Mouse (Mus musculus) adipocyte (in vitro differentiated cells): ENCODE data around the gene Tdgf1.
A peak's percentile ranks its signal among the peaks of the same experiment; 100 is the strongest.

Experiments
- DNase-seq: peaks from one replicate; pipeline ENCODE4 v3.0.0-alpha.2; 2016; ENCODE audit warnings: low spot score

Tdgf1 gene

DNA sequence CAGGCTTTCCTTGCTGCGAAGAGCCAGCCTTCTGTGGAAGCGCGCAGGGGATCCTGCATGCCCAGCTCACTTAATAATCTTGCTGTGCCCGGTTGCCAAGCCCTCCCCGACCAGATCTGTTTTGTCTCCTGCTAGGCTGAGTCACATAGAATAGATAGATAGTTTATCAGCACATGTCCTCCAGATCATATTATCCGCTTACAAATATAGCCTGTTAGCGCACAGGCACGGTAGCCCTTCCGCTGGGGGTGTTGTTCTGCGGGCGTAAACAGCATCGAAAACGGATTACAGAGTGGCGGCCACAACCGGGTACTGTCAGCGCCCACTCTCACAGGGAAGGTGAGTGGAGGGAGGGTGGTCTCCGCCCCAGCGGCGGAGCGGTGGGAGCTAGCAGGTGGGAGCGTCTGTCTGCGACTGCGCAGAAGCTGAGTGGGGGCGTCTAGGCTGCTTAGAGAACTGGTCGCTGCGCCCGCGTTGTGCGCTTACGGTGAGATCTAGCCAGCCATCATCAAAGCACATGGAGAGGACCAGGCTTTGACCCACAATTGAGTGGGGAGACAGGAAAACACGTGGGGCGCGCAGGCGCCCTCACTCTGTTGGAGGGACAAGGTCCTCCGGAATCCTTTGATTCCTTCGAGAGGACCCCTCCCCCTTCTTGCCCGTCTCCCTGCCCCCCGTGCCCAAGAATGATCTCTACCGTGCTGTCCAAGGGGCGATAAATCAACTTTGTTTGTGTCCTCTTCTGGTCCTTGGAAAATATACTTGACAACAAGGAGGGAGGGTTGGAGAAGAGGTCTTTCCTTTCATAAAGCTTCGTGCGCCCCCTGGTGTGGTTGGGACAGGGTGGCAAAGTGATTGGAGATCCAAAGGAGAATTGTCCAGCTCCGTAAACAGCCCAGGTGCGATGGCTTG is 7.8 kb upstream of the Tdgf1 start:
- peak; percentile 11 for DNase-seq

- DNase-seq: no peak
These were observed 7.1 kb upstream of the Tdgf1 start for GRCm38 (mm10) chr9:110952931-110953549.

DNA sequence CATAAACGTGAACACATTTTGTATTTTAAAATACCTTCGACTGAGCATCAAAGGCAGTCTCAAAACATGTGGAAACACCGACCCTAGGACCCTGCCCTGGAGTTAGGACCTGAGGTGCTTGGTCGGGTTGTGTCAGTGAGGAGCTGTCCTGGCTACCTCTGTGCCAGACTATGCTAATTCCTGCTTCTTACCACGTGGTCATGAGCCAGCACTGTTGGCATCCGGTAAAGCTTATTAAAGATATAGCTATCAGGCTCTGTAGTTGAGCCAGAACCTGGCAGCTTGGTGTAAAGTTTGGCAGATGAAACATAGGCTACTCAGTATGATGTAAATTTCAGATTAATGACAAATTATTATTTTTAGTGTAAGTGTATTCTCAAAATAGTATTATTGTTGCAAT is 6.4 kb upstream of the Tdgf1 start:
- no peak for DNase-seq

GRCm38 (mm10) chr9:110951866-110952265 is 5.9 kb upstream of the Tdgf1 start:
- no peak for DNase-seq

GRCm38 (mm10) chr9:110951397-110951796 is 5.4 kb upstream of the Tdgf1 start, which contains the start of gene Lrrc2:
TSS of gene Lrrc2 (plus strand) at chr9:110951545.
- no peak for DNase-seq

DNA sequence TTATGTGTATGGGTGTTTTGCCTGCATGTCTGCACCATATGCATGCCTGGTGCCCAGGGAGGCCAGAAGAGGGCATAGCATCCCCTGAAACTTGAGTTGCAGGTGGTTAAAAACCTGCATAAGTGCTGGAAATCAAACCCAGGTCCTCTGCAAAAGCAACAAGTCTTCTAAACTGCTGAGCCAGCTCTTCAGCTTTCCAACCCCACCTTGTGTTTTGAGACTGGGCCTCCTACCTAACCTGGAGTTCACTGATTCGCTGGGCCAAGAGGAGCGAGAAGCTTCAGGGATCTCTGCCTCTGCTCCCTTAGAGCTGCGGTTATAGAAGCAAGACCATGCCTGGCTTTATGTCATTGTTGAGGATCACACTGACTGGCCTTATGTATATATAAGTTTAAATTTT is 4.2 kb upstream of the Tdgf1 start:
- DNase-seq: no peak

DNA sequence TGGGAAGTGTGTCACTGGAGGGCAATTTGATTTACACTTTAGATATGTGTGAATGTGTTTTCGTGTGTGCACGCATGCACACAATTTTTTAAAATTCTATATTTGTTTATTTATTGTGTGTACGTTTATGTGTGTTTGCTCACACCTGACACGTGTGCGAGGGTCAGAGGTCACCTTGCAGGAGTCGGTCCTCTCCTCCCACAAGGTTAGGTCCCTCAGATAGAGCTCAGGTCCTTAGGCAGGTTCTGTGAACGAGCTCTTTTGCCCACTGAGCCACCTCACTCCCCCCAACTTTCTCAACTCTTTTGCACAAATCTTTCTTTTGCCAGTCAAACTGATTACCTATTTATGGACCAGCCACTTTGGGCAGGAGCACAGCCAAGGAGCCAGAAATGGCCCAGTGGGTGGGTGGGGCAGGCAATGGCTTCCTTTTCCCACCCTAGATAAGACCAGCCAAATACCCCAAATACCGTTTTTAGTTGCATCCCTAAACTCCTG is 2.9 kb upstream of the Tdgf1 start:
- no peak for DNase-seq

- DNase-seq: no peak
These were observed 1.9 kb upstream of the Tdgf1 start for GRCm38 (mm10) chr9:110947900-110948299.

DNA sequence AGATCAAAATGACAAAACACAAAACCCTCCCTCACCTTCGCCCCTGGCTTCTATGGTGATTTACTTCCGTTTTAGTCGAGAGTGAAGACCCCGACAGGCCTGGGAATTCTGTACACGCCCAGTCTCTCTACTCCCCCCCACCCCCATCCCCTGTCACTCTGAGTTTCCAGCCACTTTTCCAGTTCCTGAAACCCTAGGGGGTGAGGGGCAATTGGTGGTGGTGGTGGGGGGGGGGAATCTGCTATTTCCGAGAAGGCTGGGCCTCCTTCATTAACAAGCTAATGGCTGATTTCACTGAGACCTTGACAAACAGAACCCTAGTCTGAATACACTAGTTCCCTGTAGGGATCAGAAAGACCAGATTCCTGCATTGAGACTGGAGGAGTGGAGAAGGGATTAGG is 1.3 kb upstream of the Tdgf1 start:
- no peak for DNase-seq

DNA sequence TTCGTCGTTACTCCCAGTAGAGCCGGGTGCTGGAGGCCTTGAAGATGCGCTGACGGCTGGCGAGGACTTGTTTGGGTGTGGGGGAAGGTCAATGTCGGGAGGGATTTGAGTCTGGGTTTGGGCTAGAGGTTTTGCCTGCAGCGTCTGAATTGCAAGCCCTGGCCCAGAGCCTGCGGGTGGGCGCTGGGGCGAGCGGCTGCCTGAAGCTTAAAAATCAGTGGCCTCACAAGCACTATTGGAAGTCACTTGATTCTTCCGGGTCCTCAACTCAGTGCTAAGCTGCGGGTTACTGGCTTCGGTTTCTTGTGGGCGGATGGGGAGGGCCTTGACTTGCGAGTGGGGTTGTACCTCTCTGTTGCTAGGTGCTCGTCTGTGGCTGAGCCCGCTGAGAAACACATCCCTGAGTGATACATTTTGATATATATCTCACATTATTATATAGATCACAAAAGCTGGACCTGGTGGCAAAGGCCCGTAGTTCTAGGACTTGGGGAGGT is 638 bp upstream of the Tdgf1 start:
- no peak for DNase-seq

GRCm38 (mm10) chr9:110945343-110945742 is 615 bp downstream of the Tdgf1 start:
- no peak for DNase-seq

- peak; percentile 21 for DNase-seq
These were observed 1.7 kb downstream of the Tdgf1 start for GRCm38 (mm10) chr9:110944265-110944664.

DNA sequence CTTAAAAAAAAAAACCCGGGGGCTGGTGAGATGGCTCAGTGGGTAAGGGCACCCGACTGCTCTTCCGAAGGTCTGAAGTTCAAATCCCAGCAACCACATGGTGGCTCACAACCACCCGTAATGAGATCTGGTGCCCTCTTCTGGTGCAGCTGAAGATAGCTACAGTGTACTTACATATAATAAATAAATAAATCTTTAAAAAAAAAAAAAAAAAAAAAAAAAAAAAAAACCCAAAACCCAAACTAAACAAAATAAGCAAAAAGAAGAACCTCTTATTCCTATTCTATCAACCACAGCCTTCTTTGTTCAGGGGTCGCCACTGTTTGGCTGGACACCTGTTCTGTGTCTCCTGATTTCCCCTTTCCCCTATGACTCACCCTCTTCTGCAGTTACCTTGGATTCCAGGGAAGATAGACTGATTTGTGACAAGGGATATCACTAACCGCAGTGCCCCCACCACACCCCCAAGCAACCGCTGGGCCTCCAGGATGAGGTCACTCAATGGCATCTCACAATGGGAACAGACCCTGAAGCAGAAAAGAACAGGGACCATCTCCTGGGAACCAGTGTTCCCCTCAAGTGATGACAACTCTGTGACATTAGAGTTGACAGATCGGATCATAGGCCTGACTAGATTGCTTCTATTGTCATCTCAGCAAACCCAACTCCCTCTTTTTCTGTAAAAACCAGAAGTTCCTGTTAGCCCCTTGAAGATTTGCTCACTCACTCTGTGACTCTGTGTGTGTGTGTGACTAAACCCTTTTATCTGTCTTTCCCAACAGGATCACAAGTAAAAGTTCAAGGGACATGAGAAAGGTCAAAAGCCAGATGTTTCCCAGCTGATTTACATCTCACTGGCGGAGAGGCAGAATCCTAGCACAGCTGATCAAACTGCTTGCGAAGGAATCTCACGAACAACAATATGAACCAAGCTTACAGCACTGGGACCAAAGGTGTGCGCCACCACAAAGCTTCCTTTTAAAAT is 8.2 kb downstream of the Tdgf1 start:
- DNase-seq: no peak

DNA sequence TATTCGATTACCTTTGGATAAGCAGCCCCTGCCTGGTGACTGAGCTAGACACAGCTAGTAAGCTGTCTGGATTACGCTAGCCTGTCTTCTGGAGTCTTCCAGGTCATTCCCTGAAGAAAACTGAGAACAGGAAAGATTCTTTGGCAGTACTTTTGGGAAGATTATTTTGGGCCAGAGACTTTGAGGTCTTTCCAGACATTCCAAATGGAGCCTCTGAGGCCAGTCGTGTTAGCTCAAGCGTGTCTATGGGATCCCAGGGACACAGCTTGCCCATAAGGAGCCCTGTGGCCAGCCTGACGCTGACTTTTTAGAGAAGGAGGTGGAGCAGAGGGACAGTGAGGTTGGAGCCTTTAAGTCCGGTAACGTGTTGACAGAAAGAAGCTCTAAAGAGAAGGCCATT is 10.0 kb downstream of the Tdgf1 start:
- DNase-seq: no peak

- DNase-seq: no peak
These were observed 12.0 kb downstream of the Tdgf1 start for GRCm38 (mm10) chr9:110933850-110934437.

DNA sequence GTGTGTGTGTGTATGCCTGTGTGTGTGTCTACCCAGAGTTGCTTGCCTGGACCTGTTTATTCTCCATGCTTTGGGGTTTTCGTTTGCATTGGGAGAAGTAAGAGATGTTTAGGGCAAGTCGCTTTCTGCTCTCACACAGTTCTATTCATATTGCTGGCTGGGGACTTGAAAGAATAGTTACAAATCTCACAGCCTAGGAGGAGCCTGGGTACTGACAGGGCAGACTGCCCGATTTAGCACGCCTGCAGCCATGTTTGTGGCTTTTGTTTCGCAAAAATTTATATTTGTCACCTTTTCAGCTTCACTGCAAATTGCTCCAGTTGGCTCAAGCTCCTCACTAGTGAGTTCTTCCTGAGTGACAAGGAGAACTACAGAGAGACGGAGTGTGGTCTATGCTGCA is 14.4 kb downstream of the Tdgf1 start:
- DNase-seq: peak; percentile 14

DNA sequence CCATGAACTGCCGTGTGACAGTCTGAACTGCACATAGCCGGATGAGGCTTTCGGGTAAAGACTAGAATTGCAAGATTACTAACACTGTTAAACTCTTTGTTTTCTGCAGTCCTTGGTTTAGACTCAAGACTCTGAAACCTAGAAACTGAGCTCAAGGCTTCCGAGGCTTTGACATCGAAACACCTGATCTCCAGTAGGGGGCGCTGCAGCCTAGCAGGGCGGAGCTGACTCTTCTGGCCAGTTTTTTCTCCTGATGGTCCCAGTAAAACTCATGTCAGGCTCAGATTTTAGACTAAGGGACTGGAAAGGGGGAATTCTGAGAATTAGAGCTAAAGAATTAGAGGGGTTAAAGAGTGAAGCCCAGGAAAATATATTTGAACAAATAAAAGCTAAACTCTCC is 23.2 kb downstream of the Tdgf1 start:
- peak; percentile 70 for DNase-seq

DNA sequence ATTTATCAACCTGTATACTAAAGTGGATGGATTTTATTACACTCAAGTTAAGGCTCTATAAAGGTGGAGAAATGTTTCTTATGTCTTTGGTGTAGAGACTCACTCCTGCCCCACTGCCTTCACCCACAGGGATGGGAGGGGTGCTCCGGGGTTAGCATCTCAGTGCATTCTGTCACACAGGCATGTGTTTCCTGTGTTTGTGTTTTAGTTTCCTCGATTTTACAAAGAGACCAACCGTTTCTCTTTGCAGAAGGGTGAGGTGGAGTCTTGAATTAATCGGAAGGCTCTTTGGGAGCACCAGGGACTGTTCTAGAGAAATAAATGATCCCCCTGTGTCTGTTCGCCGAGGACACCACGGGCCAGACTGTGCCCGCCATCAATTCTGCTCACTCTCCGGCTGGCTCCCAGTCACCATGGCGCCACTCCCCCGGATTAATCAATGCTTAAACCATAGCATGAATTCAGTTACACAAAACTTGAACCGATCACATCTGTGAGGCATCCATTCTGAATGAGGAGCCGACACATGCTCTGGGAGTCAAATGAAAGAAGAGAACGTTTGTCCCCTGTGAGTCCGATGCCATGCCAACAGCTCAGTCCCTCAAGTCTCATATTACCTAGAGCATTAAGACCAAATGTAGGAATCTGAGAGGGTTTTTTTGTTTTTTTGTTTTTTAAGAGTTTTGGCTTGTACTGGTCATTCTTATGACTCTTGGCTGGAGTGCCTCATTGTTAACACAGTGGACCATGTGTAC is 25.1 kb downstream of the Tdgf1 start:
- DNase-seq: no peak

DNA sequence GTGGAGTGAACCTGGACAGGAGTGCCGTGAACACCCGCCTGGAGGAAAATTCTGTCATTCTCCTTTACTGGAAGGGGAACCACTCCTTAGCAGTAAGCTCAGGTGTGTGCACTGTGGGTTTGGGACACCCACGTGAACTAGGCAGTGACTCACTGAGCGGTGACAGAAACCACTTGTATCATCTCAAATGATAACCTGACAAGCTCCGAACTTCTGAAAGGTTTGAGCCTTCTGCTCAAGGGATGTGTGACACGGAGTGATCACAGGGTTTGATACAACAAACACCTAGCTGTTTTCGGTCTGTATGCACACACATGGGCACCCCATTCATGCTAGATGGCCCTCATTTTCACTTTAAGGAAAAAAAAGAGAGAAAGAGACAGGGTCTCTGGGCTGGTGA is 29.2 kb downstream of the Tdgf1 start, which contains the start of gene Fam240a:
Gene Fam240a (minus strand): TSS at position 76 of the 400 bp plus-strand sequence.
- DNase-seq: no peak

DNA sequence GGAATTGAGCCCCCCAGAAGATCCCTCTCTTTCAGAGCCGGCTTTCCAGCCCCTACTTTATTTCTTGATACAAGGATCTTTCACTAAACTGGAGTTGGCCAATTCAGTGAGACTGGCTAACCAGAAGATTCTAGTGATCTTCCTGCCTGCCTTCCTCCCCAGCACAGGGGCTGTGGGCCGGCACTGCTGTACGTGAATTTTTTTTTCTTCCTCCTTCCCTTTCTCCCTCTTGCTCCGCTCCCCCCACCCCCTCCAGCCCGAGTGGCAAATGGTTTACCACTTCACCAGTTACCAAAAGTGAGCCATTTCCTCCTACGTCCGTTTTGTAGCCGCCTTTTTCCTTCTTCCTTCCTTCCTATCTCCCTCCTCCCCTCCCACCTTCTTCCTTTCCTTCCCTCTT is 30.5 kb downstream of the Tdgf1 start:
- no peak for DNase-seq
